Mouse (Mus musculus) retina, adult 2 months (tissue): ENCODE measurements around the gene Tmem200a.

Experiments
- DNase-seq: peaks from one replicate; pipeline ENCODE4 v3.0.0-alpha.2; 2012; ENCODE audit warnings: low read depth, low spot score

Tmem200a gene

GRCm38 (mm10) chr10:26078521-26079142, at the start of gene Tmem200a:
Gene Tmem200a, minus strand, starts transcription at chr10:26079052.
- DNase-seq, result peak; percentile 11

- DNase-seq, result no peak
Observed at GRCm38 (mm10) chr10:26119822-26120183, 41.0 kb upstream of the Tmem200a start.

DNA sequence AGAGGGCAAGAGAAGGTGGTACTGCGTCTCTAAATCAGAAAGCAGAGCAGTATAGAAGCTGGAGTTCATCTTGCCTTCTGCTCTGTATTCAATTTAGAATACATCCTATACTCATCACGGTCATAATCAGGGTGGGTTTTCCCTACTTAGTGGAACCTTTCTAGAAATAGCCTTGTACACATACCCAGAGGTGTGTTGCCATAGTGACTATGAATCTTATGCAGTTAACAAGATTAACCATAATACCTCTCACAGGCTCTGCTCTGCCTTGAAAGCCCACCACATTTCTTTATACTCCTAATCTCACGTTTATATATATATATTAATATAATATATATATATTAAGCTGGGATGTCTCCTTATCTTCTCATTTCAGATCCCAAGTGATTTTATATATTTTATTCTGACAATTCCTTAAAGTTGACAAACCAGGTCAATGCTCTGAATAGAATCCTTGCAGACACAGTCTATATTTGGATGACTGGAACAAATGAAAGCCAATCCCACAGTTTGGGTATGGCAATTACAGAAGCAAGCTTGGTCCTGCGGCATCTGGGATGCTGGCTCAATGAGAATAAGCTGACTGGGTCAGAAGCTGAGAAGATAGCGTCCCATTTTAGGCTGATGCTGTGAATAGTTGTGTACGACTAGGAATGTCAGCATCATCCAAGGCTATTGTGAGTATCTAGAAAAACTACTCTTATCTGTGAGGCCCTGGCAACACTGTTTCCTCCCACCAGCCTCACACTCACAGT, 40.4 kb upstream of the Tmem200a start:
- no peak for DNase-seq

DNA sequence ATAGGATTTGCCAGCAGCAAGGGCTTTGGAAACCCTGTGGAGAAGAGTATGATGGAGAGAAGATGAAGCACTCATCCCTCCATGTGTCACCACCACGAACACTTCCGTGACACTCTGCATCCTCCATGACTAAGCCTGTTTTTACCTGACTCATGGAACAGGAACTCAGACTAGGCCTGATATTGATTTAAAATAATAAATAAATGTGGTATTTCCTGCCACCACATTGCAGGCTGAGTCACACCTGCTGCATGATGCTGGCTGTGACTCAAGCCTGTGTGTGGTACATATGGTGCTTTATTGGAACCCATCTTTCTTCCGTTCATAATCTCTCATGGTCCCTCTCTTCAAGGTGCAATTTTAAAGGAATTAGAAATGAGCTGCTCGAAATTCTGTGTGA, 35.6 kb upstream of the Tmem200a start:
- DNase-seq, result no peak

GRCm38 (mm10) chr10:26103330-26103982, 24.6 kb upstream of the Tmem200a start:
- DNase-seq, result no peak

GRCm38 (mm10) chr10:26082081-26082480, 3.2 kb upstream of the Tmem200a start:
- DNase-seq, result no peak

DNA sequence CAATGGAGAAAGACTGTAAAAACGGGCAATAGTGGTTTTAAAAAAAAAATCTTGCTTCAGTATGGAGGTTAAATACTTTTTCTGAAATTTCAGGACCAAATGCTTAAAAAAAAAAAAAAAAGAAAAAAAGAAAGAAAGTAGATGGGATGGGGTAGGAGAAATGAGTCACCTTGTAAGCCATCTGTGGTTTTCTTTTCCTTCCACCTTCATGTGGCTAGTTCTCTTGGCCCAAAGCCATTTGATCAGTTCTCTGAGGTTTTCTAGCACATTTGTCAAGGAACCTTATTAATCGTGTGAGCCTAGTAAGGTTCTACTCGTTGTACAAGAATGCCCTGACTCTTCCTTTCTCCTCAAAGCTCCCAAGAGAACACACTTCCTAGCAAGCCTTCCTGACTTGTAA, 826 bp upstream of the Tmem200a start:
- no peak for DNase-seq

DNA sequence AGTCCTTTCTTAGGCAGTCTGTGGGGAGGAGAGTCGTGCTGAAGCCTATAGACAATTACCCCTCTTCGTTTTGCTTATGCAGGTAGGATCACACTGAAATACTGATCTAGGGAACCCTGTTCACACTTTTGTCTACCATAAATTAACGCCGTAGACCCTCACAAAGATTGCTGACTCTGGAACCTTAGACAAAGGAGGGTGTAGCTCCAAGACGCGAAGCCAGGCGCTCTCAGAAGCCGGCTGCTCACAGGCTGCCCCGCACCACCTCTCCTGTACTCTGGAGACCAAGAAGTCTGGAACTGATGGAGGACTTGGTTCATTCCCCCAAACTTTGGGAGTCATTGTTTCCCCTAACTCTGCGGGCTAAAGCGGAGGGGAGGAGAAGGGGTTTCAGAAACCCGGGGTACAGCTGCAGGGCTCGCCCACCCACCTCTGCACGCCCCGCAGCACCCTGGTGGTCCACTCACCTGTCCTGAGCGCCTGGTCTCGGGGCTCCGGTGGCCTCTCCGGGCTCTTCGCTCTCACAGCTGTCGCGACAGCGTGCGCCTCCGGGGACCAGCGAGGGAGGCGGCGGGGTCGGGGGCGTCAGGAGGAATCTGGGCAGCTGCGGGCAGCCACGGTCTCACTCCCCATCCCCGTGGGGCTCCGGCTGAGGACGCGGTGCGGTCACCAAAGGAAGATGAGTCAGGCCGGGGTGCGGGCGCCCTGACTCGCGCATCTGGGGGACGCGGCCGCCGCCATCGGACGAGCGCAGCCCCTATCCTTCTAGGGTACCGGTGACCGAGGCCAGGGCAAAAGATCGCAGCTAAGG, 976 bp downstream of the Tmem200a start, which contains the start of gene Gm9767:
TSS of gene Gm9767 (plus strand) at position 585 of the 811 bp plus-strand sequence.
- no peak for DNase-seq

GRCm38 (mm10) chr10:26076949-26077348, 1.9 kb downstream of the Tmem200a start:
- no peak for DNase-seq

DNA sequence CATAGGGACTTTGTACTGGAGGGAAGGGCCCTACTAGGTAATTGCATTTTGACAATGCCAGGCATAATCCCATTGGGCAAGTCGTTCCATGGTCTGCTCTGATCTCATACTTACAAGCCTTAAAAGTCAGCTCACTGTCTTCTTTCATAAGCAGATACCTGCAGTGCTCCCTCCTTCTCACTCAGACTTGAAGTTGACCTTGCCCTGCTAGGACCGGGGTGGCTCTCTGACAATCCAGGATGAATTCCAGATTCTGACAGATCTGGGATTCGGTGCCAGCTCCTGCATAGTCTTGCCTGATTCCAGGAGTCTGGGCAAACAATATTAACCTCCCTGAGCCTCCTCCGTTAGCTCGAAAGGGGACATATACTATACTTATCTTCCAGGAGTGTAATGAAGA, 6.9 kb downstream of the Tmem200a start:
- no peak for DNase-seq

DNA sequence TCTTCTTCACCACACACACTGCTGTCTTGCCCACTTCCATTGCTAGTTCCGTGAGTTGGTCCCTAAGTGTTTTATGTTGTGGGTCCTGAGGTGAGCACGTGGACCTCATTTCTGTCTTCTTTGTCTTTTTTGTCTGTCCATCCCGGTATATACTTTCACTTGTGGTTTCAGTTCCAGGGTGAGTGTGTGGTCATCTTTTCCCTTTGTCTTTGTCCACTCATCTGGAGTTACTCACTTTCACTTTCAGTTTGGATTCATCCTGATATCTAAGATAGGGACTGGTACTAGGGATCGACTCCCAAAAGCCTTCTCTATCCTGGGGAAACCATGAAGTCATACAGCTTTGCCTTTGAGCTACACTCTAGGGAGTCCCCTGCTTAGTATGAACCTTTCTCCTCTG, 15.8 kb downstream of the Tmem200a start:
- DNase-seq, result no peak

DNA sequence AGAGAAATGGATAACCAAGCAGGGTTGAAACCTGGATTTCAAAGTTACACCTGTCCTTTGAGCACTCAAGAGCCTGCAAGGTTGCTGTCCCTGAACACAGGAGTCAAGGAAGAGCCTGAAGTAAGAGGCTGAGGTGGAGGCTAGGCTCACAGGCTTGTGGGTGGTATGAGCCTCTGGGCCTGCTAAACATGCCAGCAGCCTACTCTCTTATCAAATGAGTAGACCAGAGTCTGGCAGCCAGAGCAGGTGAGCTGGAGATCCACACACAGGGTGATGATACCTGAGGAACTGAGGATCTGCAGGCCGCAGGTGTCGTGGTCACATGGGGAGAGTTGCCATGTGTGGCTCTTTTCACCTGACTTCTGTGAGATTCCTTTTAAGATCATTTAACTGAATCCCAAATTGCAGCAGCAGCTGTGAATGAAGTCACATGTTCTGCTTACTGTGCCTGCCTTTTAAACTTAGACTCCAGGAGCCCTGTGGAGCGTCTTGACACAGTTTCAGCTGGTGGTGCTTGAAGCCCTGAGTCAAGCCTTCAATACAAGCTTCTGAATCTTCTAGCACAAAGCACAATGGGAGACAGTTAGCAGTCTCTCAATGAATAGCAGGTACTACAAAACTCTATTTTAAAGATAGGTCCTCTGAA, 19.1 kb downstream of the Tmem200a start:
- DNase-seq, result no peak

- no peak for DNase-seq
Observed at GRCm38 (mm10) chr10:26051177-26051576, 27.7 kb downstream of the Tmem200a start.

- no peak for DNase-seq
Observed at GRCm38 (mm10) chr10:26034931-26035330, 43.9 kb downstream of the Tmem200a start.

GRCm38 (mm10) chr10:26018740-26019139, 60.1 kb downstream of the Tmem200a start:
- DNase-seq, result no peak

DNA sequence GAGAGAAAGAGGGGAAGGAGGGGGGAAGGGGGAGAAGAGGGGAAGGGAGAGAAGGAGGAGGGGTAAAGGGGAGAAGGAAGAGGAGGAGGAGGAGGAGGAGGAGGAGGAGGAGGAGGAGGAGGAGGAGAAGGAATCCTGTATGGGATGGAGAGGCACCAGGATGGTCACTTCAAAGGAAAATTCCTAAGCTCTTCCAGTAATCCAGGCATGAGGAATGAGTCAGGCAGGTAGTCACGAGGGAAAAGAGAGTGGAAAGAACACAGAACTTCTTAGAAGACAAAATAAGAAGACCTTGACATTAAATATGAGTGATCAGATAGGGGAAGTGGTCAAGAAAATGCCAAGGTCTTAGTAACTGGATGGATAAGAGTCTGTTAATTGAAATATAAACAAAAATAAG, 64.6 kb downstream of the Tmem200a start:
- DNase-seq, result no peak

GRCm38 (mm10) chr10:26008948-26009347, 69.9 kb downstream of the Tmem200a start:
- no peak for DNase-seq

DNA sequence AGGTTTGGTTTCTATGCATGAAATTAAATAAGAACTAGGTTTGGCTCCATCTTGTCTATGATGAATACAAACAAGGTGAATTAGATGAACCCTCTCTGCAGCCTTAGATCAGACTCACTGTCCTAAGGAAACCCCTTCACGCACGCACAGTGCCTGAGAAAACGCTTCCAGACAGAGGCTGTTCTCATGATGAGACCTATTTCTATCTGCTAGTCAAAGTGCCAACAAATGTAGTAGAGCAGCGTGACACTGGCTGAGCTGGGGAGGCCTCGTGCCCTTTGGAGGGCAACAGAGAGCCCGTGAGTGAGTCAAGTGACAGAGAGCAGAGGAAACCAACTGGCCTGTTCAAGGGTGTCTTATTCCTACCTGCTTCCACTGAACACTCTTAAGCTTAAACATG, 73.4 kb downstream of the Tmem200a start:
- DNase-seq, result no peak

DNA sequence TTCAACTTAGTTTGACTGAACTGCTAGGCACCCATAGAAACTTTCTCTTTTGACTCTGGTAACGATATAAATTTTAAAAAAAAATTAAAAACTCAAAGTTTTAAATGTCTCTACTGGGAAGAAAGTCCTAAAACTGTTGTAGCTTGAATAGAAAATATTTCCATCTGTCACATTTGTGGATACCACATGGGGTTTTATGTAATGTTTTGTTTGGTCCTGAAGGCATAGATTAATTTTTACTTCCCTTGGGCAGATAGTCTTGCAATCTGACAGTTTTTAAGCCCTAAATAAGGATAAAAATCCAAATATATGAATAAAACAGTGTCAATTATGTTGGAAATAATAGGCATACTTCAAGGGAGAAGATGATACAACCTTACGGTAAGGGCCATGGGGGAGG, 78.0 kb downstream of the Tmem200a start:
- no peak for DNase-seq

DNA sequence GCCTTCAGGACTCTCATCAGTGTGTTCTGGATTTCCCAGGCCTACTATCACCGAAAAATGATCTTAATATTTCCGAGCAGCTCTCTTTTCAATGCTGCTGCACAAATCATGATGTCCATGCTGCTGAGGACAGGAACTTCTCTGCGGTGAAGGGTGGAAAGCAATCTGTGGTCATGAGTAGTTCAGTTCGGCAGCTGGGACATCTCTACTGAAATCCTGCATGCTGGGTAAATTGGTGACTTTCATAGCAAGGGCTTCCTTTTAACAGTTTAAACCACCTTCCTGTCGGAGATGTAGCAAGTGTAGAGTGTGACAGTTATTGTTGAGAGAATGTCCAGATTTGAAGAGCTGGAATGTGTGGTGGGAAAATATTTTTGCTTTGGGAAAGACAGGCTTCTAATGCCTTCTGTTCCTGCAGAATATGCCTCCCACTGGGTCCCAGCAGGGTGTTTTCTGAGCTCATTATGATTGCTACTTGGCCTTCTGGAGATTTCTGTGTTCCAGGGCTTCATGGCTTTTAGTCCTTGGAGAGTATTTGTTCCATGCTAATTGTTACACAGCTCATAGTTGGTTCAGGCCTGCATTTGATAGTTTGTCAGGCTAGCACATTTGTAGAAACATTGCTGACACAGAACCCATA, 79.4 kb downstream of the Tmem200a start:
- no peak for DNase-seq

GRCm38 (mm10) chr10:25984056-25984455, 94.8 kb downstream of the Tmem200a start:
- DNase-seq, result no peak
